Mouse (Mus musculus): ENCODE data around the gene Pum2. TPM values are rescaled to one million over a fixed set of nuclear protein-coding genes. Genes with fewer than 3 reads are reported as not detected.
A peak's percentile ranks its signal among the peaks of the same experiment; 100 is the strongest.
"Not testable (repeated sequence)": the region's sequence is repeated elsewhere in the genome, so short reads cannot be mapped to it uniquely, and the experiment has no call there.

Gene Pum2
- polyA plus RNA-seq (2011; ENCODE audit: insufficient read depth, insufficient read length, low replicate concordance, missing spikeins): 26.8 and 34.7 TPM in 2 replicates

DNA sequence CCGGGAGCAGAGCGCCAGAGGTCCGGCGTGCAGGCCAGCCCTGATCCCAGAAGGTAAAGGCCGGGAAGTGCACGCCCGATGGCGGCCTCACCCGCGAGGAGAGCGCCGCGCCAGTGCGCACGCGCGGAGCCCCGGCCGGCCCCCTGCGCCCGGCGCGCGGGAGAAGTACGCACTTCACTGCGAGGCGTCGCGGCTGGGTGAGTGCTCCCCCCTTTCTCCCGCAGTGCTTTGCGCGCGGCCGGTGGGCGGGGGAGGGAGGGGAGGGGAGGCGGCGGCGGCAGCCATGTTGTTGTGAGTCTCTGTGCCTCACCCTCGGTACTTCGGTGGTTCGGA lies at the start of gene Pum2:
Pum2 (plus strand) TSS at position 161 of the 333 bp plus-strand sequence.
- Histone ChIP-seq H3K4me1 (ENCODE audit: control insufficient read depth, insufficient read depth, low read length) (peaks cover 1% of the 10 kb centered on the region; the same call in 1 of the 2 replicates), H3K4me3 (replicated peaks; ENCODE audit: control insufficient read depth, low read depth, low read length) (peak within 1 kb of the TSS; percentile 83), H3K27ac (ENCODE audit: control insufficient read depth, insufficient read depth, low read depth, low read length, poor library complexity) (peak within 1 kb of the TSS; percentile 99)
- WGBS: under 1% methylated on average over 29 of the region's 41 CpGs
- TF ChIP-seq POLR2A (IDR thresholded peaks at IDR 0.05; ENCODE audit: borderline replicate concordance, control insufficient read depth, low read depth, low read length) (peak; percentile 95; the same call in 1 of the 2 replicates), CTCF (IDR thresholded peaks at IDR 0.05; ENCODE audit: control insufficient read depth, insufficient read depth, low read length) (no peak)

GRCm38 (mm10) chr12:8629537-8629936 lies 44.4 kb upstream of the Pum2 start:
- H3K4me3 ChIP-seq (replicated peaks; ENCODE audit: control insufficient read depth, low read depth, low read length): no peak overlapping the region
- WGBS: 92% methylated on average over 6 of the region's 6 CpGs
- H3K4me1 ChIP-seq (ENCODE audit: control insufficient read depth, insufficient read depth, low read length): no peaks in the 10 kb centered on the region
- no peak overlapping the region for H3K27ac ChIP-seq (ENCODE audit: control insufficient read depth, insufficient read depth, low read depth, low read length, poor library complexity)
- no peak for TF ChIP-seq CTCF (IDR thresholded peaks at IDR 0.05; ENCODE audit: control insufficient read depth, insufficient read depth, low read length)
- no peak for TF ChIP-seq POLR2A (IDR thresholded peaks at IDR 0.05; ENCODE audit: borderline replicate concordance, control insufficient read depth, low read depth, low read length)

DNA sequence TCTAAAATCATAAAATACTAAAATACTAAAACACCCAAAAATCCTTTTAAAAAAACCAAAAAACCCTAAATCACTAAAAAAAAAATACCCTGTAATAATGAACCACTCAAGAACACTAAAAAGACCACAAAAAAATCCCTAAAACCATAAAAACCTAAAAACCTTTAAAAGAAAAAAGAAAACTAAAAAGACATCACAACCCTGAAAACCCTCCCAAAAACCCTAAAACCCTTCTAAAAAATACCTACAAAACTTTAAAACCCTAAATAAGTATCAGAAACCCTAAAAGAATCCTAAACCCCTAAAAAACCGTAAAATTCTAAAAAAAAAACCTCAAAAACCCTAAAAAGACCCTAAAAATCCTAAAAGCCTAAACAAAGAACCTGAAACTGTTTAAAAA lies 42.2 kb upstream of the Pum2 start:
- TF ChIP-seq CTCF (IDR thresholded peaks at IDR 0.05; ENCODE audit: control insufficient read depth, insufficient read depth, low read length): no peak
- TF ChIP-seq POLR2A (IDR thresholded peaks at IDR 0.05; ENCODE audit: borderline replicate concordance, control insufficient read depth, low read depth, low read length): no peak
- no peak overlapping the region for H3K27ac ChIP-seq (ENCODE audit: control insufficient read depth, insufficient read depth, low read depth, low read length, poor library complexity)
- 94% methylated on average over 1 of the region's 1 CpGs for WGBS
- no peak overlapping the region for H3K4me3 ChIP-seq (replicated peaks; ENCODE audit: control insufficient read depth, low read depth, low read length)
- H3K4me1 ChIP-seq (ENCODE audit: control insufficient read depth, insufficient read depth, low read length): no peaks in the 10 kb centered on the region

DNA sequence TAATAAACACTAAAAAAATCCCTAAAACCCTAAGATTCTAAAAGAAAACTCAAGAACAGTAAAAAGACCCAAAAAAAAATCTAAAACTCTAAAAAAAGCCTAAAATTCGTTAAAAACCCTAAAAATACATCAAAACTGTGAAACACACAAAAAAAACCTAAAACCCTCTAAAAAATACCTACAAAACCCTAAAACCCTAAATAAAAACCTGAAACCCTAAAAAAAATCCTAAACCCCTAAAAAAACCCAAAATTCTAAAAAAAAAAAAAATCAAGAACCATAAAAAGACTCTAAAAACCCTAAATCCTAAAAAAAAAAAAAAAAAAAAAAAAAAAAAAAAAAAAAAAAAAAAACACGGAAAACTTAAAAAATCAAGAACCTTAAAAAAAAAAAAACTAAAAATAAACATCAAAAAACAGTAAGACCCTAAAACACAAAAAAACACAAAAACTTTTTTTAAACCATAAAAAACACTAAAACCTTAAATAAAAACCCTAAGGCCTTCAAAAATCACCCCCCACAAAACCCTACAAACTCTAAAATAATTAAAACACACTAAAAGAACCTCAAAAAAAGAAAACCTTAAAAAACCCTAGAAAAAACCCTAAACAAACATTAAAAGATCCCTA lies 41.1 kb upstream of the Pum2 start:
- TF ChIP-seq CTCF (IDR thresholded peaks at IDR 0.05; ENCODE audit: control insufficient read depth, insufficient read depth, low read length) (no peak), POLR2A (IDR thresholded peaks at IDR 0.05; ENCODE audit: borderline replicate concordance, control insufficient read depth, low read depth, low read length) (no peak)
- Histone ChIP-seq H3K4me3 (replicated peaks; ENCODE audit: control insufficient read depth, low read depth, low read length) (no peak overlapping the region), H3K4me1 (ENCODE audit: control insufficient read depth, insufficient read depth, low read length) (no peaks in the 10 kb centered on the region; the same call in 1 of the 2 replicates), H3K27ac (ENCODE audit: control insufficient read depth, insufficient read depth, low read depth, low read length, poor library complexity) (no peak overlapping the region)
- WGBS: 89% methylated on average over 2 of the region's 2 CpGs

- WGBS: 95% methylated on average over 1 of the region's 1 CpGs
- Histone ChIP-seq H3K4me3 (replicated peaks; ENCODE audit: control insufficient read depth, low read depth, low read length) (no peak overlapping the region), H3K4me1 (ENCODE audit: control insufficient read depth, insufficient read depth, low read length) (no peaks in the 10 kb centered on the region; the same call in 1 of the 2 replicates), H3K27ac (ENCODE audit: control insufficient read depth, insufficient read depth, low read depth, low read length, poor library complexity) (no peak overlapping the region)
- TF ChIP-seq POLR2A (IDR thresholded peaks at IDR 0.05; ENCODE audit: borderline replicate concordance, control insufficient read depth, low read depth, low read length) (no peak), CTCF (IDR thresholded peaks at IDR 0.05; ENCODE audit: control insufficient read depth, insufficient read depth, low read length) (no peak)
These were observed 39.6 kb upstream of the Pum2 start for GRCm38 (mm10) chr12:8634306-8634705.

GRCm38 (mm10) chr12:8635546-8635945 lies 38.4 kb upstream of the Pum2 start:
- 93% methylated on average over 4 of the region's 4 CpGs for WGBS
- Histone ChIP-seq H3K4me3 (replicated peaks; ENCODE audit: control insufficient read depth, low read depth, low read length) (no peak overlapping the region), H3K4me1 (ENCODE audit: control insufficient read depth, insufficient read depth, low read length) (no peaks in the 10 kb centered on the region; the same call in 1 of the 2 replicates), H3K27ac (ENCODE audit: control insufficient read depth, insufficient read depth, low read depth, low read length, poor library complexity) (no peak overlapping the region)
- TF ChIP-seq CTCF (IDR thresholded peaks at IDR 0.05; ENCODE audit: control insufficient read depth, insufficient read depth, low read length): no peak
- no peak for TF ChIP-seq POLR2A (IDR thresholded peaks at IDR 0.05; ENCODE audit: borderline replicate concordance, control insufficient read depth, low read depth, low read length)

GRCm38 (mm10) chr12:8636945-8637344 lies 37.0 kb upstream of the Pum2 start:
- Histone ChIP-seq H3K4me3 (replicated peaks; ENCODE audit: control insufficient read depth, low read depth, low read length) (no peak overlapping the region), H3K27ac (ENCODE audit: control insufficient read depth, insufficient read depth, low read depth, low read length, poor library complexity) (no peak overlapping the region), H3K4me1 (ENCODE audit: control insufficient read depth, insufficient read depth, low read length) (no peaks in the 10 kb centered on the region; the same call in 1 of the 2 replicates)
- 59% methylated on average over 14 of the region's 14 CpGs for WGBS
- no peak for TF ChIP-seq CTCF (IDR thresholded peaks at IDR 0.05; ENCODE audit: control insufficient read depth, insufficient read depth, low read length)
- no peak for TF ChIP-seq POLR2A (IDR thresholded peaks at IDR 0.05; ENCODE audit: borderline replicate concordance, control insufficient read depth, low read depth, low read length)

DNA sequence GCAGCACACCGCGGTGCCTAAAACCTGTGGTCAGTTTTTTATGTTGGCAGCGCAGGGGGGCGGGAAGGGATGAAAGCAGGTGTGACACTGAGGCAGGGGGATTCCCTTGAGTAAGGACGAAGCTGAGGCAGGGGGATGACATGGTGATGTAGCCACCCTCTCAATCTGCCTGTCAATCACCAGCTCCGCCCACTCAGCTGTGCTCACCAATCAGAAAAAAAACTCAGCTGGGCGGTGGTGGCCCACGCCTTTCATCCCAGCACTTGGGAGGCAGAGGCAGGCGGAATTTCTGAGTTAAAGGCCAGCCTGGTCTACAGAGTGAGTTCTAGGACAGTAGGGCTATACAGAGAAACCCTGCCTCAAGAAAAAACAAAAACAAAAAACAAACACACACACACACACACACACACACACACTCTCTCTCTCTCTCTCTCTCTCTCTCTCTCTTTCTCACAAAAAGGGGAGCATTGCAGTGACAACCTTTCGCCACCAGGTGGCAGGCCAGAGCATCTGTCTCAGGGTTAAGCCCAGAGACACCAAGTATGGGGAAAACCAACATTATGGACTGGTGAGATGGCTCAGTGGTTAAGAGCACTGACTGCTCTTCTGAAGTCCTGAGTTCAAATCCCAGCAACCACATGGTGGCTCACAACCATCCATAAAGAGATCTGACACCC lies 35.4 kb upstream of the Pum2 start:
- WGBS: 61% methylated on average over 10 of the region's 10 CpGs
- TF ChIP-seq CTCF (IDR thresholded peaks at IDR 0.05; ENCODE audit: control insufficient read depth, insufficient read depth, low read length): peak; percentile 88
- not testable (repeated sequence) for H3K27ac ChIP-seq (ENCODE audit: control insufficient read depth, insufficient read depth, low read depth, low read length, poor library complexity); H3K4me1 ChIP-seq (ENCODE audit: control insufficient read depth, insufficient read depth, low read length); H3K4me3 ChIP-seq (replicated peaks; ENCODE audit: control insufficient read depth, low read depth, low read length)

DNA sequence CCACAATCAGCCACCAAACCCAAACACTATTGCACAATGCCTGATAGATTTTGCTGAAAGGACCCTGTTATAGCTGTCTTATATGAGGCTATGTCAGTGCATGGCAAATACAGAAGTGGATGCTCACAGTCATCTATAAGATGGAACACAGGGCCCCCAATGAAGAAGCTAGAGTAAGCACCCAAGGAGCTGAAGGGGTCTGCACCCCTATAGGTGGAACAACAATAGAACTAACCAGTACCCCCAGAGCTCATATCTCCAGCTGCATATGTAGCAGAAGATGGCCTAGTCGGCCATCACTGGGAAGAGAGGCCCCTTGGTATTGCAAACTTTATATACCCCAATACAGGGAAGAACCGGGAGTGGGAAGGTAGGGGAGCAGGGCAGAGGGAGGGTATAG lies 33.7 kb upstream of the Pum2 start:
- 3% methylated on average over 2 of the region's 2 CpGs for WGBS
- not testable (repeated sequence) for H3K27ac ChIP-seq (ENCODE audit: control insufficient read depth, insufficient read depth, low read depth, low read length, poor library complexity); H3K4me1 ChIP-seq (ENCODE audit: control insufficient read depth, insufficient read depth, low read length); H3K4me3 ChIP-seq (replicated peaks; ENCODE audit: control insufficient read depth, low read depth, low read length)

Data from bone marrow, adult 2 months (tissue).